Mouse (Mus musculus): ENCODE data around the gene Tkt.
"Not testable (repeated sequence)": the region's sequence is repeated elsewhere in the genome, so short reads cannot be mapped to it uniquely, and the experiment has no call there.

Tkt gene

GRCm38 (mm10) chr14:30556651-30557050 lies 8.5 kb downstream of the Tkt start:
- DNase-seq, result no peak

- no peak for DNase-seq
Measured at GRCm38 (mm10) chr14:30557730-30558129, 9.6 kb downstream of the Tkt start.

GRCm38 (mm10) chr14:30559321-30559850 lies 11.2 kb downstream of the Tkt start:
- no peak for DNase-seq

- no peak for DNase-seq
Measured at GRCm38 (mm10) chr14:30560803-30561389, 12.7 kb downstream of the Tkt start.

GRCm38 (mm10) chr14:30561470-30562187 lies 13.5 kb downstream of the Tkt start:
- no peak for DNase-seq

- DNase-seq, result no peak
Measured at GRCm38 (mm10) chr14:30562343-30562742, 14.2 kb downstream of the Tkt start.

GRCm38 (mm10) chr14:30564451-30564850 lies 16.3 kb downstream of the Tkt start:
- no peak for DNase-seq

GRCm38 (mm10) chr14:30566317-30566716 lies 18.2 kb downstream of the Tkt start:
- no peak for DNase-seq

- DNase-seq, result no peak
Measured at GRCm38 (mm10) chr14:30568016-30568415, 19.9 kb downstream of the Tkt start.

- no peak for DNase-seq
Measured at GRCm38 (mm10) chr14:30570303-30570702, 22.1 kb downstream of the Tkt start.

- DNase-seq, result no peak
Measured at GRCm38 (mm10) chr14:30572253-30572652, 24.1 kb downstream of the Tkt start.

GRCm38 (mm10) chr14:30573235-30573634 lies 25.1 kb downstream of the Tkt start:
- no peak for DNase-seq

GRCm38 (mm10) chr14:30573983-30574584 lies 25.9 kb downstream of the Tkt start:
- DNase-seq, result peak; percentile 84 to 85

- DNase-seq, result no peak
Measured at GRCm38 (mm10) chr14:30575791-30576190, 27.6 kb downstream of the Tkt start.

GRCm38 (mm10) chr14:30576260-30576659 lies 28.1 kb downstream of the Tkt start:
- DNase-seq, result no peak

GRCm38 (mm10) chr14:30577303-30578062 lies 29.3 kb downstream of the Tkt start:
- not testable (repeated sequence) for DNase-seq

- peak; percentile 58 to 61 for DNase-seq
Measured at GRCm38 (mm10) chr14:30579180-30579579, 31.0 kb downstream of the Tkt start.

GRCm38 (mm10) chr14:30579882-30580281 lies 31.7 kb downstream of the Tkt start:
- DNase-seq, result peak in 1 of 2 experiments; percentile 35

- no peak for DNase-seq
Measured at GRCm38 (mm10) chr14:30581238-30581637, 33.1 kb downstream of the Tkt start.

GRCm38 (mm10) chr14:30584077-30584476 lies 35.9 kb downstream of the Tkt start:
- no peak for DNase-seq

- DNase-seq, result no peak
Measured at GRCm38 (mm10) chr14:30584497-30585251, 36.5 kb downstream of the Tkt start.

GRCm38 (mm10) chr14:30585323-30585722 lies 37.2 kb downstream of the Tkt start:
- no peak for DNase-seq

All from B cell, adult 2 months (primary cell).